Mouse (Mus musculus) forebrain, embryonic 11.5 days (tissue): ENCODE data around the gene Gpa33. TPM values are rescaled to one million over a fixed set of nuclear protein-coding genes. Genes with fewer than 3 reads are reported as not detected.
"Not testable (repeated sequence)": the region's sequence is repeated elsewhere in the genome, so short reads cannot be mapped to it uniquely, and the experiment has no call there.

Experiments used
- ATAC-seq: fragments of 200-750 bp; cut with Nextera tagmentation; replicated peaks from 2 replicates; pipeline ENCODE4 v1.8.0; 2017; ENCODE audit warnings: moderate TSS enrichment; ENCODE audit not compliant: low FRiP score
- DNase-seq: peaks from one replicate; pipeline ENCODE4 v3.0.0-alpha.2; 2017; ENCODE audit warnings: low spot score
- H3K27ac ChIP-seq: fragments of 300-500 bp; sonication (generic); 2 replicates; pipeline ENCODE4 v1.5.1; 2014; ENCODE audit warnings: low read depth, low read length
- H3K27me3 ChIP-seq: fragments of 300-500 bp; sonication (generic); 2 replicates; pipeline ENCODE4 v1.6.1; 2014; ENCODE audit warnings: mild to moderate bottlenecking, low read length, mixed read lengths; ENCODE audit not compliant: control insufficient read depth, insufficient read depth
- H3K36me3 ChIP-seq: fragments of 300-500 bp; sonication (generic); 2 replicates; pipeline ENCODE4 v1.6.1; 2014; ENCODE audit warnings: mild to moderate bottlenecking, low read length, moderate library complexity, mixed read lengths; ENCODE audit not compliant: control insufficient read depth, insufficient read depth
- H3K4me1 ChIP-seq: fragments of 300-500 bp; sonication (generic); replicated peaks from 2 replicates; pipeline ENCODE4 v1.6.1; 2014; ENCODE audit warnings: low read length, mixed read lengths; ENCODE audit not compliant: control insufficient read depth, insufficient read depth
- H3K4me2 ChIP-seq: fragments of 300-500 bp; sonication (generic); 2 replicates; pipeline ENCODE4 v1.6.1; 2014; ENCODE audit warnings: low read depth, mild to moderate bottlenecking, low read length, moderate library complexity, mixed read lengths; ENCODE audit not compliant: severe bottlenecking
- H3K4me3 ChIP-seq: fragments of 300-500 bp; sonication (generic); 2 replicates; pipeline ENCODE4 v1.5.1; 2014; ENCODE audit warnings: low read depth, low read length
- H3K9ac ChIP-seq: fragments of 300-500 bp; sonication (generic); 2 replicates; pipeline ENCODE4 v1.6.1; 2014; ENCODE audit warnings: low read length
- H3K9me3 ChIP-seq: fragments of 300-500 bp; sonication (generic); 2 replicates; pipeline ENCODE4 v1.6.1; 2016; ENCODE audit warnings: low read length, mixed read lengths; ENCODE audit not compliant: control insufficient read depth
- WGBS: fragments of 180-500 bp; shearing (Covaris S2); extraction: QIAGEN DNeasy Blood & Tissue Kit; methylation state at CpG from one replicate; pipeline ENCODE4 v1.1.7; 2014; 5-methylcytosine and 5-hydroxymethylcytosine counted together
- polyA plus RNA-seq: library from polyadenylated mRNA; unstranded; fragments of >200 nt; fragmentation: Nextera tagmentation; extraction: Ambion mirVana; gene quantifications from 2 replicates; pipeline ENCODE4 v1.2.1, GENCODE M21; 2014

The Gpa33 gene
- polyA plus RNA-seq, 1 experiment from 2014 or later: 0.12 TPM

GRCm38 (mm10) chr1:166138136-166138535 lies 8.1 kb downstream of the Gpa33 start:
- 82% methylated on average over 13 of the region's 13 CpGs for WGBS
- Histone ChIP-seq H3K4me3 (no peak overlapping the region), H3K4me2 (no peak overlapping the region), H3K4me1 (no peaks in the 10 kb centered on the region), H3K36me3 (no peaks in the 10 kb centered on the region), H3K9ac (no peak overlapping the region), H3K27me3 (no peaks in the 10 kb centered on the region), H3K27ac (no peak overlapping the region), H3K9me3 (no peaks in the 10 kb centered on the region)
- DNase-seq: peak; percentile 48
- ATAC-seq: no peak

GRCm38 (mm10) chr1:166139113-166139512 lies 9.1 kb downstream of the Gpa33 start:
- WGBS: 79% methylated on average over 3 of the region's 3 CpGs
- H3K9me3 ChIP-seq: no peaks in the 10 kb centered on the region
- no peaks in the 10 kb centered on the region for H3K27me3 ChIP-seq
- no peak overlapping the region for H3K4me3 ChIP-seq
- H3K4me2 ChIP-seq: no peak overlapping the region
- no peaks in the 10 kb centered on the region for H3K36me3 ChIP-seq
- H3K4me1 ChIP-seq: no peaks in the 10 kb centered on the region
- no peak overlapping the region for H3K9ac ChIP-seq
- ATAC-seq (no peak), DNase-seq (peak; percentile 35)
- no peak overlapping the region for H3K27ac ChIP-seq

- no peaks in the 10 kb centered on the region for H3K4me1 ChIP-seq
- H3K27me3 ChIP-seq: no peaks in the 10 kb centered on the region
- H3K9ac ChIP-seq: no peak overlapping the region
- peak; percentile 46 for DNase-seq
- no peaks in the 10 kb centered on the region for H3K36me3 ChIP-seq
- 42% methylated on average over 4 of the region's 4 CpGs for WGBS
- ATAC-seq: no peak
- no peak overlapping the region for H3K27ac ChIP-seq
- no peaks in the 10 kb centered on the region for H3K9me3 ChIP-seq
- no peak overlapping the region for H3K4me3 ChIP-seq
- no peak overlapping the region for H3K4me2 ChIP-seq
Measured at GRCm38 (mm10) chr1:166139620-166140184, 9.7 kb downstream of the Gpa33 start.

- not testable (repeated sequence) for H3K27ac ChIP-seq, DNase-seq, H3K4me2 ChIP-seq, H3K27me3 ChIP-seq, H3K4me1 ChIP-seq, H3K4me3 ChIP-seq, H3K36me3 ChIP-seq, H3K9ac ChIP-seq, H3K9me3 ChIP-seq, ATAC-seq
- 93% methylated on average over 9 of the region's 9 CpGs for WGBS
Measured at GRCm38 (mm10) chr1:166141868-166142267, 11.8 kb downstream of the Gpa33 start.

GRCm38 (mm10) chr1:166142369-166142768 lies 12.3 kb downstream of the Gpa33 start:
- Histone ChIP-seq H3K4me2 (no peak overlapping the region), H3K4me1 (no peaks in the 10 kb centered on the region), H3K27me3 (no peaks in the 10 kb centered on the region), H3K9me3 (no peaks in the 10 kb centered on the region), H3K9ac (no peak overlapping the region), H3K27ac (no peak overlapping the region), H3K36me3 (no peaks in the 10 kb centered on the region), H3K4me3 (no peak overlapping the region)
- ATAC-seq: no peak
- 76% methylated on average over 6 of the region's 6 CpGs for WGBS
- DNase-seq: peak; percentile 37

GRCm38 (mm10) chr1:166146626-166147025 lies 16.6 kb downstream of the Gpa33 start:
- H3K4me3 ChIP-seq: no peak overlapping the region
- H3K27ac ChIP-seq: no peak overlapping the region
- no peaks in the 10 kb centered on the region for H3K9me3 ChIP-seq
- ATAC-seq (no peak), DNase-seq (no peak)
- H3K36me3 ChIP-seq: no peaks in the 10 kb centered on the region
- 85% methylated on average over 11 of the region's 11 CpGs for WGBS
- H3K4me1 ChIP-seq: no peaks in the 10 kb centered on the region
- H3K27me3 ChIP-seq: no peaks in the 10 kb centered on the region
- no peak overlapping the region for H3K4me2 ChIP-seq
- H3K9ac ChIP-seq: no peak overlapping the region

GRCm38 (mm10) chr1:166147657-166148056 lies 17.6 kb downstream of the Gpa33 start:
- ATAC-seq: no peak

GRCm38 (mm10) chr1:166149441-166149840 lies 19.4 kb downstream of the Gpa33 start:
- H3K27me3 ChIP-seq: no peaks in the 10 kb centered on the region
- H3K9me3 ChIP-seq: no peaks in the 10 kb centered on the region
- H3K4me3 ChIP-seq: no peak overlapping the region
- no peaks in the 10 kb centered on the region for H3K36me3 ChIP-seq
- H3K9ac ChIP-seq: no peak overlapping the region
- no peak for DNase-seq
- no peak overlapping the region for H3K27ac ChIP-seq
- H3K4me2 ChIP-seq: no peak overlapping the region
- ATAC-seq: no peak
- 86% methylated on average over 4 of the region's 4 CpGs for WGBS
- H3K4me1 ChIP-seq: no peaks in the 10 kb centered on the region; the same call in 1 of the 2 replicates

More at GRCm38 (mm10) chr1:166147657-166148056, 17.6 kb downstream of the Gpa33 start:
- H3K4me2 ChIP-seq: no peak overlapping the region
- no peak for DNase-seq
- 80% methylated on average over 3 of the region's 3 CpGs for WGBS
- no peak overlapping the region for H3K27ac ChIP-seq
- no peak overlapping the region for H3K4me3 ChIP-seq
- H3K9me3 ChIP-seq: no peaks in the 10 kb centered on the region
- no peaks in the 10 kb centered on the region for H3K27me3 ChIP-seq
- H3K9ac ChIP-seq: no peak overlapping the region
- no peaks in the 10 kb centered on the region for H3K4me1 ChIP-seq
- no peaks in the 10 kb centered on the region for H3K36me3 ChIP-seq

GRCm38 (mm10) chr1:166150035-166150434 lies 20.0 kb downstream of the Gpa33 start:
- no peaks in the 10 kb centered on the region; the same call in 1 of the 2 replicates for H3K4me1 ChIP-seq
- H3K9ac ChIP-seq: no peak overlapping the region
- DNase-seq (no peak), ATAC-seq (no peak)
- no peak overlapping the region for H3K27ac ChIP-seq
- 0 out of 2 replicates have a peak, but pooled peaks cover under 1% of the 10 kb centered on the region for H3K27me3 ChIP-seq
- no peaks in the 10 kb centered on the region for H3K9me3 ChIP-seq
- 90% methylated on average over 7 of the region's 7 CpGs for WGBS
- H3K4me2 ChIP-seq: no peak overlapping the region
- no peaks in the 10 kb centered on the region for H3K36me3 ChIP-seq
- H3K4me3 ChIP-seq: no peak overlapping the region
